Mouse (Mus musculus): ENCODE measurements around the gene Fgf2.

- TF ChIP-seq POLR2A (IDR thresholded peaks at IDR 0.05; ENCODE audit: borderline replicate concordance, extremely low read depth, insufficient read depth, insufficient read length, poor library complexity, severe bottlenecking) = no peak
- no peak for TF ChIP-seq CTCF (IDR thresholded peaks at IDR 0.05; ENCODE audit: borderline replicate concordance, extremely low read depth, insufficient read depth, insufficient read length)
These were observed 48.7 kb upstream of the Fgf2 start for GRCm38 (mm10) chr3:37299470-37299869.

Data from brain, embryonic 14.5 days (tissue).